Mouse (Mus musculus) heart, postnatal 0 days (tissue): ENCODE results near the gene Alms1.

Experiments
- CTCF ChIP-seq: IDR thresholded peaks from 2 replicates; pipeline ENCODE4 v1.5.1; 2016; ENCODE audit warnings: antibody characterized with exemption, control low read depth, low read depth
- EP300 ChIP-seq: IDR thresholded peaks from 2 replicates; pipeline ENCODE4 v1.6.1; 2016; ENCODE audit warnings: antibody characterized with exemption, low read depth

DNA sequence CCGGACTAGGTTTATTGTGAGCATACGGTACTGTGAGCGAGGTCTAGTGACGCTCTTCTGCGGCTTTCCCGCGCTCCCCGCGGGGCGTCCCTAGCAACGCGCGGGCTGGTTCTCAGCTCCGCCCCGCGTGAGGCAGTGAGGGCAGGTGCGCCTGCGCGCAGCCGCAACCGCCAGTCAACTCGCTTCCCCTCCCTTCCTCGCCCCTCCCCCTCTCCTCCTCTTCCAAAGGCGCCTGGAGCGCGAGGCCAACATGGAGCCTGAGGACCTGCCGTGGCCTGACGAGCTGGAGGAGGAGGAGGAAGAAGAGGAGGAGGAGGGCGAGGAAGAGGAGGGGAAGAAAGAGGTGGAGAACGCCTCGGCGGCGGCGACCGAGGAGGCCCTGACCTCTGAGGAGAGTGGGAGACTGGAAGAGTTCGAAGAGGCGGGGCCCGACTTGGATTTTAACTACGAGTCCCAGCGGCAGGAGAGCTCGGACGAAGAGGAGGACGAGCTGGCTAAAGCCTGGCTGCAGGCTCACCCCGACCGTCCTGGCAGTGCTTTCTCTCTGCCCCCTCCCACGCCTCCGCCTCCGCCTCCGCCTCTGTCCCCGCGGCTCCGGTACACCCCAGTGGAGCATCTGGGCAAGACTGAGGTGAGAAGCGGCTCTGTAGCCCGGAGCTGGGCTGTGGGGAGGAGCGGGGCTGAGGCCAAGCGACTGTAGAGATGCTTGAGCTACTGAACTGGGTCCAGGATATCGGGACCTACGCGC lies at the start of gene Alms1:
- no peak for TF ChIP-seq EP300
- TF ChIP-seq CTCF, result no peak
